Mouse (Mus musculus): ENCODE data around the gene Cd99l2. TPM values are rescaled to one million over a fixed set of nuclear protein-coding genes. Genes with fewer than 3 reads are reported as not detected.

Cd99l2 gene
- polyA plus RNA-seq, 1 experiment from 2014 or later = 11.2 TPM

DNA sequence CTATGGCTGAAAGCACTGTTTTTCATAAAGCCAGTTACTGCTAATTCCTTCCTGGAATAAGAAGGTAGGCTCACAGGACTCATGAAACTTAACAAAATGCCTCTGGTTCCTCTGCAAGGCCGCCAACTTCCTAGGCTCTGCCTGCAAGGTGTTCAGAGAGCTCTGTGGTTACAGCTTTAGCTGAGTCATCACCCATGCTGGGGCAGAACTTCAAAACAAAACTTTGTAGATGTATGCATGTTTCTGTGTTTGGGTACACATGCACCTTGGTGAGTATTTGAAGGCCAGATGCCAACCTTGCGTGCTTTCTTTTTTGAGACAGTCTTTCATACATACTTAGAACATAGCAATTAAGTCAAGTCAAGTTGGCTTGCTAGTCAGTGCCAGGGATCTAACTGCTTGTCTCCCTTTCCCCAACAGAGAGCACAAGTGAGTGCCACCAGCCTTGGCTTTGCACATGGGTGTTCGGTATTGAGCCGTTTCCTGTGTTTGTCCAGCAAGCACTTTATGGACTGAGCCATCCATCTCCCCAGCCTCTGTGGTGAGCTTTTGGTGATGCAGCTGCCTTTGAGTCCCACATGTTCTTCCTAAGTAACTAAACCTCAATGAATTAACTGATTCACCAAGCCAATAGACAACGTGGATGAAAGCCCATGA, 23.9 kb downstream of the Cd99l2 start:
- peak; percentile 62 for DNase-seq (ENCODE audit: low spot score)

DNA sequence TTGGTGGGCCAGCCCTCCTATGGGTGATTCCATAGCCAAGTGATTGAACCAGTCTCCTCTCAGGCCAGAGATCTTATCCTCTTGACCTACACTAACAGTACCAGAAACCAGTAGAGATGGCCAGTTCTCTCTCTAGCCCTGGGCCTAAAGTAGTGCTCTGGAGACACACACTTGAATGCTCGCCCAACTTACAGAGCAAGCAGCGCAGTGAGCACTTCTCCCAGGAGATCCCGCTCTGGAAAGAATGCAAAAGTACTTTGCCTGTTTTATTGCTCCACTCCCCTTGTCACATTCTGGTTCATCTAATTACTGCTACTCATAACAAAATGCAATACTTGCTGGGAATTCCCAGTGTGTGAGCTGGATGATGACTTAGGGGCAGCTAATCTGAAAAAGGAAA, 25.2 kb downstream of the Cd99l2 start:
- DNase-seq (ENCODE audit: low spot score) = no peak

DNA sequence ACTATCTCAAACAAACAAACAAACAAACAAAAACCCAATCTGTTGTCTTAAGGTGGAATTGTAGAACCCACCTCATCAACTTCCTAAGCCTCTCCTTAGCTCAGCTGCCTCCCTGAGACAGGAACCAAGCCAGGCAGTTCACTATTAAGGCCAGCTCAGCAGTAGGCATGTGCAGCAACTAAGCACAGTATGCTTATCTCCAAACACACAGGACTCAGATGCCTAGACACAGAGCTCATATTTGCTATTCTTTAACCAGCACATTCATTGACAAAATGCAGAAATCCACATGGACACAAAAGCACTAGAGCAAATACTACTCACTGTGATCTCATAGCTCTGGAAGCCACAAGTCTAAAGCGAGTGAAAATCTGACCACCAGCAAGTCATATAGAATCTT, 27.2 kb downstream of the Cd99l2 start:
- DNase-seq (ENCODE audit: low spot score) = no peak

DNA sequence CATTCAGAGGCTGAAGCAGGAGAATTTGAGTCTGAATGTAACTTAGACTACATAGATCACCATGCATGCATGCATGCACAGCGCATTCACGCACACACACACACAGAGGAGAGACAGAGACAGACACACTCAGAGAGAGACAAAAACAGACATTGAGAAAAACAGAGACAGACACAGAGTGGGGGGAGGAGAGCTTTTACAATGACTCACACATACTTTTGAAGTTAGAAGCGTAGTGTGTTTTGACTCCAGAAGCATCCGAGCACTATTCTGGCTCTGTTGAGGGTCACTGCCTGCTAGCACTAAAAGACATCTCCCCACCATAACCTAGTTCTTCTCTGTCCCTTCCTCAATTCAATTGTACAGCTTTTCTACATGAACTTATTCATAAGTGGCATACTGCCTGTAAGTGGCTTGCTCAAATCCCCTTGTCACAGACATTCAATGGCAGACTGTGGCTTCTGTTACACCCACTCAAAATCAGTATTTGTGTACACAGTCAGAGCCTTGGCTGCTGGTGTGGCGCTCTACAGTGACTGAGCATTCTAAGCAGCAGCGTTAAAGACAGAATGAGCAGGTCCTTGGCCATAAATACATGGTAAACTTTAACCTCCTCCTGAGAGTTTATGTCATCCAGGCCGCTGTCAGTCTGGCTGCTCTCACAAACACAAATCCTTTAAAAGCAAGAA, 28.4 kb downstream of the Cd99l2 start:
- DNase-seq (ENCODE audit: low spot score) = no peak

DNA sequence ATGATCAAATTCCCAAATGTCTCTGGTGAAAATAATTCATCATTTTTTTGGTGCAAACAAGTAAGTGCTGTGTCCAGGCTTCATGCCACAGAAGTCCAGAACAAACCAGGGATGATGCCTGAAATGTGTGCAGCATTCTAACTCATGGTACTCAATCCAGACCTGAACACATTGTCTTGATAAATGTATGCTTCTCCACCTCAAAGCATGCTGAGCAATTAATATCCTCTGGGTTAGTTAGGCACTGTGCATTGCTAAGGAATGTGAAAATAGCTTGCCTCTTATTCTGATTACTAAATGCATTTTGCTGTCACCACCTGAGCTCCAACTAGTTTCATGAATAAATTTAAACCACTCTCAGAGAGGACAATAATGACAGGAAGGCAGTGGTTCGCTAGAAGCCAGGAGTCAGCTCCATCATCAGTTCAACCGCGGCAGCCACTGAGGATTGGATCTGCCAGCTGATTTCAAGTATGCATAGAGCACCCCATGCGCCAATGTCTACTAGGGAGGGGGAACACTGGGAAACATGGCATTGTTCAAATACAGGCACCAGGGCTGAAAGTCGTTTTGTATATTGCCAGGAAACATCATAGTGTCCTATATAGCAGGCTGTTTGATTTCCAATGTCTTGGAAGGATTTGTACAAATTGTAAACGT, 36.4 kb downstream of the Cd99l2 start:
- no peak for DNase-seq (ENCODE audit: low spot score)

DNA sequence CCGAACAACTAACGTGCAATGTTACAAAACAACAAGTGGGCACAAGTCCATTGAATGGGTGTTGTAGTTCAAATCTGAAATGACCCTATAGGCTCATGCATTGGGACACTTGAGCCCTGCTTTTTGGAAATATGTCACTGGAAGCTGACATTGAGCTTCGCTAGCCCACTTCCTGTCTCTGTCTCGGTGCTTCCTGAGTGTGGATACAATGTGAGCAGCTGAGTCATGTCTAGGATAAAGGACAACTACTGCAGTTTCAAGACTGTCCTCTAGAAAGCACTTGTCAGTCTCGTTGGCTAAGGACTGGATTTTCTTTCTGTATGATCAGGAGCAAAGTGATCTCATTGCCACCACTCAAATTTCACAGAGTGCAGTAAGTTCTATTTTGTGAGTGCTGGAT, 49.7 kb downstream of the Cd99l2 start:
- no peak for DNase-seq (ENCODE audit: low spot score)

DNA sequence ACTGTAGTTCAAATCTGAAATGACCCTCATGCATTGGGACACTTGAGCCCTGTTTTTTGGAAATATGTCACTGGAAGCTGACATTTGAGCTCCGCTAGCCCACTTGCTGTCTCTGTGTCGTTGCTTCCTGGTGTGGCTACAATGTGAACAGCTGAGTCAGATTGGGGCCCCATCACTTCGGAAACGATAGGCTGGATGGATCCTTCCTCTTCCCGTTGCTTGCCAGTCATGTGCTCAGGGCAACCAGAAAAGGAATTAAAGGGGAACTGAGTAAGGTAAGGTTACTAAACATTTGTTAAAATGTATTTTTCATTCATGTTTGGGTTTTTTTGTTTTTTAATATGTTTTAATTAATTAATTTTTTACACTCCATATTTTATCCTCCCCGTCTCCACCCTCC, 53.2 kb downstream of the Cd99l2 start:
- DNase-seq (ENCODE audit: low spot score) = no peak

DNA sequence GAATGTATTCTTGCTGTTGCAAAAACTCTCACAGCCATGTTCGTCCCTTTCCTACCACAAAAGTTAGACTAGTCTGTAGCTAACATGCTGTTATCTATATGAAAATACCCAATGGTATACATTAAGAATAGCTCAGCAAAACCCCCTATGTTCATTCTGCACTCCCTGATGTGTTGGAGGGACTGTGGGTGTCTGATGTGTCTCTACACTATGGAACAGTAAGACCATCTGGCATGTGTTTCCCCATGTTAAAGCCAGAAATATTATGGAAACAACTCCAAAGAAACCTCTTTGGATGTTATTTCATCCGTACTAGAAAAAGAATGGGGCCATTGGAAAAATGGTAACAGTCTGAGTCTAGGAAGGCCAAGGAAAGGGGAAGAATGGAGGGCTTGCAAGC, 57.1 kb downstream of the Cd99l2 start:
- no peak for DNase-seq (ENCODE audit: low spot score)

DNA sequence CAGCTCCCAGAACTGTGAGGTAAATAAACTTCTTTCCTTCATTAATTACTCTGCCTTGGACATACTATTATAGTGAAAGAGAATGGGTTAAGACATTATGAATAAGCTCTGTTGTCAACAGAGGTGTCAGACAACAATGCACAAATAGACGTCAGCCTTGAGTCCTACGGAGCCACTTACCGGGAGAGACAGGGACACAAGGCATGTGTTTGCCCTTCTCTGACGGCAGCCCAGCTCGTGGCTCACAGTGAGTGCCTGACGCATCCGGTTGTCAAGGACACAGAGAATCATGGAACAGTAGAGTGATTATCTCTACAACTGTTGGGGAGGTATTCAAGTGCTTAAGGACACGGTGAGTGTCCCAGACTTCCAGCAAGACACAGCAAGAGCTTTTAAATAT, 57.8 kb downstream of the Cd99l2 start:
- DNase-seq (ENCODE audit: low spot score) = no peak

DNA sequence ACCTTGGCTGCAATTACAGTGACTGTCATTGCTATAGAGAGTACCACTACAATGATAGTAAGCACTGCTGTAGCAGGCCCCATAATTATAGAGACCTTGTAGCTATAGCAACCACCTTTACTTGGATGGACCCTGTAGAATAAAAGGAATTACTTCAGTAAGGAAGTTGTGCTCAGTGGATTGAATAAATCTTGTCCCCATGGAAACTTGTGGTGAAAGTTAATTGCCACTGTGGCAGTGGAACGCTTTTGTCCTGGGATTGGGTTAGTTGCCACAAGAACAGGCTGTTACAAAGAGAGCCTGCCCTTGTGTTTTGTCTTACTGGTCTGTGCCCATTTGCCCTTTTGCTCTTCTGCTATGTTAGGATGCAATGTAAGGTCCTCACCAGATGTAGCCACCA, 58.2 kb downstream of the Cd99l2 start:
- DNase-seq (ENCODE audit: low spot score) = no peak

DNA sequence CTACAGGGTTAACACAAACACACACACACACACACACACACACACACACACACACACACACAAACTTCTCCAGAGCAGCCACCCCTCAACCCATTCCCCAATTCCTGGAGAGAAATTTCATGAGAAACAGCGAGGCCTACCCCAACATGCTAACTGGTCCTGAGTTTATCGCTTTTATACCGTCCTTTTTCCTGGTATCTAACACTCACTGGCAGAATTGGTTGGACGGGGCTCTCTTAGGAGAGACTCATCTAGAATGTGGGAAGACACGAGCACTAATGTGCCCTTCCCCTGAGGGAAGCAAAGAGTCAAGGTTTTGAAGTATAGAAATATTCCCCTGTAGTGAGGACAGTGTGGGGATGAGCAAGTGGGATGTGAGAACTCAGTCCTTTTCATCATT, 61.7 kb downstream of the Cd99l2 start:
- no peak for DNase-seq (ENCODE audit: low spot score)

DNA sequence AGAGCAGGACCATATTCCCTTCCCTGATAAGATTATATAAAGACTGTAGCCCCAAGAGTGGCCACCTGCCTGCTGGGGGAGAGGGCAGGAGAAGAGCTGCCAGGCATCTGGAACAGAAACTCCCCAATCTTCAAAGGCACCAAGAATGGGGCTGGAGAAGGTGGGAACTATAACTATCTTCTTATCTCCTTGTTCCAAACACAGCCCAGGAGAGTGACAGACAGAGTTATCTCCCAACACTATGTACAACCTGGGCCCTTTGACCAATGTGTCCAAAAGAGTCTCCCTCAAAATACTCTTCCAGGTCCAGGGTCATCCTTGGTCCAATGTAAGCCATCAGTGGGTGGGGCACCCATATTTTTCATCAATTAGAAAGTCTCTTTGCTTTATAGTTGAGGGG, 65.2 kb downstream of the Cd99l2 start:
- no peak for DNase-seq (ENCODE audit: low spot score)

DNA sequence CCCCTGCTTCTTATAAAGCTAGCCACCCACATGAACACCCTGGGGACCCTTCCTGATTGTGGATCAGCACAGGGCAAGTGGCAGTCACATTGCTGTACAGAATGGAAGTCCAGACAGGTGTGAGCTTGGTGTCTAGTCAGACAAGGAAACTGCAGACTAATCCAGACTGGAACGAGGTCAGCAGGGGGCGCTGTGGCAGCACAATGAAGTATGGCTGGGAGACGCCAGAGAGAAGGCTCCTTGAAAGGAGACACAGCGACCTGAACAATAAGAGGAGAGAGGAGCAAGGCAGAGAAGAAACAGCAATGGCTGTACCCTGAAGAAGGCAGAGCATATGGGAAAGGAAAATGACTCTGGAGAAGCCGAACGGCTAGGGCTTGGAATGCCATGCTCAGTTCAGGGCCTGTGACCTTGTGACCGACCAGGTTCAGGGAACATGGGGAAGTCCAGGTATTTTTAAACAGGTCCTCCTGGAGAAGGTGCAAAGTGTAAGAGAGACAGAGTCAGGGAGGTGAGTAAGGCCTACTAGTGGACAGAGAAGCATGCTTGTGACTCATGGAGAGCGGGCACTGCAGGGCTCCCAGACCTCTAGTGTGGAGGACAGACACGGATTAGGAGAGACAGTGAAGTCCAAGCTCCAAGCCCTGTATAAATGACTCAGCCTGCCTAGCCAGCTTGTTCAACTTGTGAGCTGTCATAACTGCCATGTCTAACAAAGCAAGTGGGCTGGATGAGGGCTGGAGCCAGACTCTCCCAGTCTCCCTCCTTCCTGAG, 66.7 kb downstream of the Cd99l2 start:
- DNase-seq (ENCODE audit: low spot score) = peak; percentile 57

DNA sequence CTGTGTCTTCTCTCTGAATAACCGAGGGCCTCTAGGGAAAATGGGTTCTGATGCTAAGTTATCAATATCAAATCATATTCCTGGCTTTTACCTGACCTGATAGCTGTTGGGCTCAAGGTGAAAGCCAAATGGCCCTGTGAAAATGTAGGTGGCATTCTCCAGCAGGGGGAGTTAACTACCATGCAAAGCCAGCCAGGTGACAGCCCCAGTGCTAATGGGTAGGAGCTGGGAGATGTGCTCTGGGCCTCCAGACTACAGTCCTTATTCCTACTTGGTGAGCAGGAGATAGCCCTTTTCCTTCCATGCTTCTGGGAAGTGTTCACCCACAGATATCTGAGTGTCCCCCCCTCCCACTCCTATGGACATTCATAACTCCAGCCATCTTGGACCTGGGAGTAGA, 67.8 kb downstream of the Cd99l2 start:
- peak; percentile 9 for DNase-seq (ENCODE audit: low spot score)

DNA sequence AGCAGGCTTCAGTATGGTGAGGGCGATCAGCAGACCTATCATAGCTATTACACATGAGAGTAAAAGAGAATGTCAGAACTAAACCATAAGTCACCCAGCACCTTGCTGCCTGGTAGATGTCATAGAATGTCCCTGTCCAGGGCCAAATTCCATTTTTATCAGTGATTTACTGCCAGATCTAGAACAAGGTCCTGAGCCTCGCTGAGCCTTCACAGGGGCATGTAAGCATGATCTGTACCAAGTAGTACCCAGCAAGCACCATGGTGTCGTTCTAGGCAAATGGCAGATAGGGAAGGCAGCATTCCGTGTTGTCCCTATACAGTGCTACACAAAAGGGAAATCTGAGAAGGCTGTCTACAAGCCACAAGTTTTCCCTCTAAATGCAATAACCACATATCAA, 79.0 kb downstream of the Cd99l2 start:
- no peak for DNase-seq (ENCODE audit: low spot score)

DNA sequence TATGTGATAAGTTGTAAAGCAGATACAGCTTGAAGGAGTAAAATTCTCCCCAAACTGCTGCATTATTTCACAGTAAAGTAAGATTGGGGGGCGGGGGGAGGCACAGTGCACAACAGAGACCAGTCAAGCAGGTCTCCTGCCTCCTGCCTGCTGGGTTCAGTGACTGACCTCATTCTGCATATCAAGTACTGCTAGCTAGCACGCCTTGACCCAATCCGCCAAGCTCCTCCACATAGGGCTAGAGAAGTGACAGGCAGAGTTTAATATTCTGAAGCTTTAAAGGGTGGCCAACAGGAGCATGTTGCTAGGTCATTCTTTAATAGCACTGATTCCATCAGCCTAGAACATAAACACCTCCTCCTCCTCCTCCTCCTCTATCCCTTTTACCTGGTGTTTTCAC, 79.9 kb downstream of the Cd99l2 start:
- no peak for DNase-seq (ENCODE audit: low spot score)

DNA sequence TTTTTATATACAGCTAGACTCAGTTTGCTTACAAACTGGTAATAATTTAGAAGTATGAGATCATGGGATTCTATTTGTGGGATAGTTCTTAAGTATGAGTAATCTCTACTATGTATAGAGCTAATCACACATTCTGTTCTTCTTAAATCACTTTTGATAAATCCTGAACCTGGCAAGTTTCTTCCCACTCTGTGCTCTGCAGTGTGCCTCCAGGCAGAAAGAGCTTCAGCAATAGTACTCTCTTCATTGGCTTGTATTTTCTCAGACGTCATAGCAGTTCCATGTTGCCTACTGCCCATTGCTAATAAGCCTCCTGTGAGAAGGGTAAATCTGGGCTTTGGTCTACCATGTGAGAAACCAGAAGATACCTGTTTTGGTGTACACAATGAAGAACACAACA, 84.3 kb downstream of the Cd99l2 start:
- DNase-seq (ENCODE audit: low spot score) = no peak

DNA sequence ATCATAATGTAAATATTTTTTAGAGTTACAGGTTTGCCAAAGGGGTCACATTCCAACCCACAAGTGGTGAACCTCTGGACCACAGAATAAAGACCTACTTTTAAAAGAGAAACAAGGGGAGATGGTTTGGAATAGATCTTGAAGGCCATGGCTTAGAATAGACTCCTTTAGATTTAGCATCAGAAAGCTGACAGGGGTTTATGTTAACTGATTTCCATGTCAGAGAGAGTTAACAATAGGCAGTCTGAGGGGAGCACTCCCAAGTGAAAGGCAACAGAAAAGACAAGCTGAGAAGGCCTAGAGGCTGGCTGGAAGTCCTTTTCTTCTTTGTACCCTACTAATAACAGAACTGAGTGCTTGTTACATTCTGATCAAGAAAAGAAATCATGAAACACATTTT, 86.4 kb downstream of the Cd99l2 start:
- no peak for DNase-seq (ENCODE audit: low spot score)

DNA sequence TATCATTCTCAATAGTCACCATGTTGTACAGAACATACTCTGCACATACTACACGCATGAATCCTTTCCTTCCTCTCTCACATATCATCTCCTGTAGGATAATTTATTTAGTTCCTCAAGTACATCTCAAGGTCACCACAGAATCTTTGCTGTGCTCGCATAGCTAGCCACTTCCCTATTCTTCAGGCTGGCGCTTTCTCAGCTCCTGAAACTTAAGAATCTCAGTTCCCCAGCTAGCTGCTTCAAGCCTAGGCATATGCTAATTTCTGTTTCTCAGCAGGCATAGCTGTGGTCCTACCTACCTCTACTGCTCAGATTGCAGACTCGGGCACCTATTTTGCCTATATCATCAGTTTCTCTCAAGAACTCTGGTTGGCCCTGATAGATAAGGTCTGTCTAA, 96.3 kb downstream of the Cd99l2 start:
- DNase-seq (ENCODE audit: low spot score) = no peak

DNA sequence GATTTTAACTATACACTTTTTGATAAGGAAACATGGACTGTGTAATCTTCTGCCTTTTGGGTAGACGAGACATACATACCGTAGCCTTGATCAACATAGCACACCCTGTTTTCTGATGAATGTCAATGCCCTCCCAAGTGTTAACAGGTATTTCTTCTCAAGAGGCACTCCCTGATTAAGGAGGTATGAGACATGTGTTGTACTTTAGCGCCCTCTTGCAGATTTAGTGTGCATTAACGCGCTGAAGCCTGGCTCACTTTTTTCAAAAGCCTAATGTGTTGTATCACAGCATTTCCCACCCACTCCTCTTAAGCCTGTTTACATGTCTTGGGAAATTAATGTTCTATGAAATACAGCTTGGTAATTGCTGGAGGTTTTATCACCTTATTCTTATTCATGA, 111.1 kb downstream of the Cd99l2 start:
- peak; percentile 47 for DNase-seq (ENCODE audit: low spot score)

DNA sequence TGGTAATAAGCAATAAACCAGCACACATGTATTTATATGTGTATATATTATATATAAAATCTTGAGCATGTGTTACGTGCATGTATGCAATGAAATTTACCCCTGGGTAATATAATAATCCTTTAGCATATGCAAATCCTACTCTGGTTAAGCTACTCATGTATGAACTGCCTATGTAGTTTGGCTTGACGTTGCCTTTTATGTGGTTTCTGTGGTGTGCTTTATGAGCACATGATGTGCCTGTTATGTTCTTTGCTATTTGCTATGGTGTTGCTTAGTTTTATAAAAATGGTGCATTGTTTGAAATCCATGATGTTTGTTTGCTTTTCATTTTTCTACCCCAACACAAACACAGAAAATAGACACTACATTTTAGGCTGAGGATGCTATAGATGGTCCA, 114.2 kb downstream of the Cd99l2 start:
- peak; percentile 50 for DNase-seq (ENCODE audit: low spot score)

DNA sequence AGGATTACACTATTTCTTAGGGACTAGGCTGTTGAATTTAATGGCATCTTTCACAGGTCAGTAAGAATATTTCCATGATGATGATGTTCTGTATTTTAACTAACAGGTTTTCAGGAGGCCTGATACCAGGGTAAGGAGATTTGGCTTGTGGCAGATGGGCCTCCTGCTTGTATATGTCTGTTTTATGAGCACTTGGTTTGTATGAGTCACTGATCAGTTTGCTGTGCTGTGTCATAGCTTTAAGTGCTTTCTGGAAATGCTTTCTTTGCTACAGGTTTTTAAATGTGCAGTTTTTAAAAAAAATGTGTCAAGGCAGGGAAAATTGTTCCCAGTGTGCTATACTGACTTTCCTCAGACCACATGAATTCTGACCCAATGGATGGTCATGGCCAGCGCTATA, 115.9 kb downstream of the Cd99l2 start:
- DNase-seq (ENCODE audit: low spot score) = no peak
